Mouse (Mus musculus): Measurements from ENCODE around the gene Cers1. TPM values are rescaled to one million over a fixed set of nuclear protein-coding genes. Genes with fewer than 3 reads are reported as not detected.

The Cers1 gene
- polyA plus RNA-seq, 1 experiment from 2014 or later, result 20.8 TPM

GRCm38 (mm10) chr8:70279266-70279665 lies 36.3 kb upstream of the Cers1 start:
- no peaks in the 10 kb centered on the region for H3K36me3 ChIP-seq (ENCODE audit: control insufficient read depth, insufficient read depth, low read length)
- H3K27ac ChIP-seq (ENCODE audit: low read depth, low read length), result no peak overlapping the region
- no peaks in the 10 kb centered on the region for H3K4me1 ChIP-seq (ENCODE audit: control insufficient read depth, insufficient read depth, low read length)
- no peak overlapping the region for H3K4me2 ChIP-seq (ENCODE audit: low read length)
- H3K4me3 ChIP-seq (ENCODE audit: low read depth, low read length), result no peak overlapping the region
- H3K9ac ChIP-seq (ENCODE audit: low read length), result no peak overlapping the region
- ATAC-seq, result no peak
- DNase-seq (ENCODE audit: low spot score), result no peak
- no peaks in the 10 kb centered on the region for H3K9me3 ChIP-seq (replicated peaks; ENCODE audit: control insufficient read depth, low read length)
- no peaks in the 10 kb centered on the region for H3K27me3 ChIP-seq (replicated peaks; ENCODE audit: control insufficient read depth, insufficient read depth, low read length)
- 65% methylated on average over 8 of the region's 8 CpGs for whole genome bisulfite sequencing

GRCm38 (mm10) chr8:70281001-70281400 lies 34.6 kb upstream of the Cers1 start:
- WGBS, result 37% methylated on average over 3 of the region's 3 CpGs
- Histone ChIP-seq H3K4me1 (ENCODE audit: control insufficient read depth, insufficient read depth, low read length) (no peaks in the 10 kb centered on the region), H3K36me3 (ENCODE audit: control insufficient read depth, insufficient read depth, low read length) (peaks cover 12% of the 10 kb centered on the region), H3K9ac (ENCODE audit: low read length) (no peak overlapping the region), H3K9me3 (replicated peaks; ENCODE audit: control insufficient read depth, low read length) (no peaks in the 10 kb centered on the region), H3K4me2 (ENCODE audit: low read length) (no peak overlapping the region), H3K27ac (ENCODE audit: low read depth, low read length) (no peak overlapping the region; the same call in 1 of the 2 replicates), H3K27me3 (replicated peaks; ENCODE audit: control insufficient read depth, insufficient read depth, low read length) (no peaks in the 10 kb centered on the region), H3K4me3 (ENCODE audit: low read depth, low read length) (no peak overlapping the region)
- ATAC-seq (no peak), DNase-seq (ENCODE audit: low spot score) (no peak)

- no peaks in the 10 kb centered on the region for H3K4me1 ChIP-seq (ENCODE audit: control insufficient read depth, insufficient read depth, low read length)
- H3K4me2 ChIP-seq (ENCODE audit: low read length), result peak within 1 kb of the TSS; percentile 91
- peak within 1 kb of the TSS; percentile 93 for H3K9ac ChIP-seq (ENCODE audit: low read length)
- DNase-seq (ENCODE audit: low spot score), result peak; percentile 84
- peak within 1 kb of the TSS; percentile 66 for H3K27ac ChIP-seq (ENCODE audit: low read depth, low read length)
- H3K27me3 ChIP-seq (replicated peaks; ENCODE audit: control insufficient read depth, insufficient read depth, low read length), result no peaks in the 10 kb centered on the region
- peaks cover 29% of the 10 kb centered on the region for H3K36me3 ChIP-seq (ENCODE audit: control insufficient read depth, insufficient read depth, low read length)
- WGBS, result 1% methylated on average over 36 of the region's 36 CpGs
- peak within 1 kb of the TSS; percentile 86 for H3K4me3 ChIP-seq (ENCODE audit: low read depth, low read length)
- peak; percentile 92 for ATAC-seq
- no peaks in the 10 kb centered on the region for H3K9me3 ChIP-seq (replicated peaks; ENCODE audit: control insufficient read depth, low read length)
These were observed 32.9 kb upstream of the Cers1 start, which contains the start of gene Homer3 for GRCm38 (mm10) chr8:70282603-70283135. Homer3 (plus strand) TSS chr8:70282827.

- ATAC-seq (peak; percentile 71), DNase-seq (ENCODE audit: low spot score) (peak; percentile 47)
- Histone ChIP-seq H3K9ac (ENCODE audit: low read length) (peak overlapping the region; percentile 93), H3K27ac (ENCODE audit: low read depth, low read length) (peak overlapping the region; percentile 66), H3K27me3 (replicated peaks; ENCODE audit: control insufficient read depth, insufficient read depth, low read length) (no peaks in the 10 kb centered on the region), H3K4me3 (ENCODE audit: low read depth, low read length) (peak overlapping the region; percentile 86), H3K9me3 (replicated peaks; ENCODE audit: control insufficient read depth, low read length) (no peaks in the 10 kb centered on the region), H3K4me2 (ENCODE audit: low read length) (peak overlapping the region; percentile 91), H3K36me3 (ENCODE audit: control insufficient read depth, insufficient read depth, low read length) (peaks cover 31% of the 10 kb centered on the region), H3K4me1 (ENCODE audit: control insufficient read depth, insufficient read depth, low read length) (no peaks in the 10 kb centered on the region)
- WGBS, result under 1% methylated on average over 39 of the region's 55 CpGs
These were observed 32.2 kb upstream of the Cers1 start for GRCm38 (mm10) chr8:70283136-70284077.

- Histone ChIP-seq H3K9ac (ENCODE audit: low read length) (no peak overlapping the region), H3K36me3 (ENCODE audit: control insufficient read depth, insufficient read depth, low read length) (peaks cover 38% of the 10 kb centered on the region), H3K4me3 (ENCODE audit: low read depth, low read length) (no peak overlapping the region), H3K27ac (ENCODE audit: low read depth, low read length) (no peak overlapping the region), H3K27me3 (replicated peaks; ENCODE audit: control insufficient read depth, insufficient read depth, low read length) (no peaks in the 10 kb centered on the region), H3K4me1 (ENCODE audit: control insufficient read depth, insufficient read depth, low read length) (no peaks in the 10 kb centered on the region), H3K4me2 (ENCODE audit: low read length) (peak overlapping the region; percentile 91; the same call in 1 of the 2 replicates), H3K9me3 (replicated peaks; ENCODE audit: control insufficient read depth, low read length) (no peaks in the 10 kb centered on the region)
- WGBS, result 80% methylated on average over 5 of the region's 5 CpGs
- DNase-seq (ENCODE audit: low spot score) (no peak), ATAC-seq (no peak)
These were observed 31.2 kb upstream of the Cers1 start for GRCm38 (mm10) chr8:70284421-70284820.

GRCm38 (mm10) chr8:70285304-70285703 lies 30.3 kb upstream of the Cers1 start:
- WGBS, result 98% methylated on average over 15 of the region's 15 CpGs
- H3K4me2 ChIP-seq (ENCODE audit: low read length), result no peak overlapping the region
- ATAC-seq, result no peak
- no peaks in the 10 kb centered on the region for H3K4me1 ChIP-seq (ENCODE audit: control insufficient read depth, insufficient read depth, low read length)
- no peak overlapping the region for H3K9ac ChIP-seq (ENCODE audit: low read length)
- no peak for DNase-seq (ENCODE audit: low spot score)
- H3K9me3 ChIP-seq (replicated peaks; ENCODE audit: control insufficient read depth, low read length), result no peaks in the 10 kb centered on the region
- H3K36me3 ChIP-seq (ENCODE audit: control insufficient read depth, insufficient read depth, low read length), result peaks cover 47% of the 10 kb centered on the region
- H3K4me3 ChIP-seq (ENCODE audit: low read depth, low read length), result no peak overlapping the region
- H3K27me3 ChIP-seq (replicated peaks; ENCODE audit: control insufficient read depth, insufficient read depth, low read length), result no peaks in the 10 kb centered on the region
- no peak overlapping the region for H3K27ac ChIP-seq (ENCODE audit: low read depth, low read length)

GRCm38 (mm10) chr8:70286737-70287136 lies 28.8 kb upstream of the Cers1 start:
- Histone ChIP-seq H3K4me1 (ENCODE audit: control insufficient read depth, insufficient read depth, low read length) (no peaks in the 10 kb centered on the region), H3K27me3 (replicated peaks; ENCODE audit: control insufficient read depth, insufficient read depth, low read length) (no peaks in the 10 kb centered on the region), H3K4me2 (ENCODE audit: low read length) (no peak overlapping the region), H3K4me3 (ENCODE audit: low read depth, low read length) (no peak overlapping the region), H3K9ac (ENCODE audit: low read length) (no peak overlapping the region), H3K36me3 (ENCODE audit: control insufficient read depth, insufficient read depth, low read length) (peaks cover 61% of the 10 kb centered on the region), H3K27ac (ENCODE audit: low read depth, low read length) (no peak overlapping the region), H3K9me3 (replicated peaks; ENCODE audit: control insufficient read depth, low read length) (no peaks in the 10 kb centered on the region)
- 94% methylated on average over 8 of the region's 8 CpGs for WGBS
- ATAC-seq (no peak), DNase-seq (ENCODE audit: low spot score) (no peak)

GRCm38 (mm10) chr8:70293988-70294405 lies 21.6 kb upstream of the Cers1 start:
- DNase-seq (ENCODE audit: low spot score) (no peak), ATAC-seq (0 out of 2 replicates have a peak, but pooled peaks have one; percentile 8)
- no peaks in the 10 kb centered on the region for H3K27me3 ChIP-seq (replicated peaks; ENCODE audit: control insufficient read depth, insufficient read depth, low read length)
- H3K4me2 ChIP-seq (ENCODE audit: low read length), result no peak overlapping the region
- no peaks in the 10 kb centered on the region for H3K9me3 ChIP-seq (replicated peaks; ENCODE audit: control insufficient read depth, low read length)
- no peaks in the 10 kb centered on the region for H3K4me1 ChIP-seq (ENCODE audit: control insufficient read depth, insufficient read depth, low read length)
- H3K27ac ChIP-seq (ENCODE audit: low read depth, low read length), result no peak overlapping the region
- peaks cover 92% of the 10 kb centered on the region for H3K36me3 ChIP-seq (ENCODE audit: control insufficient read depth, insufficient read depth, low read length)
- H3K4me3 ChIP-seq (ENCODE audit: low read depth, low read length), result no peak overlapping the region
- 83% methylated on average over 5 of the region's 5 CpGs for WGBS
- no peak overlapping the region for H3K9ac ChIP-seq (ENCODE audit: low read length)

- Histone ChIP-seq H3K27ac (ENCODE audit: low read depth, low read length) (no peak overlapping the region), H3K4me1 (ENCODE audit: control insufficient read depth, insufficient read depth, low read length) (peaks cover 12% of the 10 kb centered on the region), H3K4me3 (ENCODE audit: low read depth, low read length) (no peak overlapping the region), H3K27me3 (replicated peaks; ENCODE audit: control insufficient read depth, insufficient read depth, low read length) (no peaks in the 10 kb centered on the region), H3K4me2 (ENCODE audit: low read length) (no peak overlapping the region), H3K9me3 (replicated peaks; ENCODE audit: control insufficient read depth, low read length) (no peaks in the 10 kb centered on the region), H3K36me3 (ENCODE audit: control insufficient read depth, insufficient read depth, low read length) (peaks cover 54% of the 10 kb centered on the region), H3K9ac (ENCODE audit: low read length) (no peak overlapping the region)
- no peak for DNase-seq (ENCODE audit: low spot score)
- 93% methylated on average over 3 of the region's 3 CpGs for WGBS
- no peak for ATAC-seq
These were observed 14.7 kb upstream of the Cers1 start for GRCm38 (mm10) chr8:70300881-70301280.
